Mouse (Mus musculus): Measurements from ENCODE around the gene Pla2g12b.
"Not testable (repeated sequence)": the region's sequence is repeated elsewhere in the genome, so short reads cannot be mapped to it uniquely, and the experiment has no call there.

The Pla2g12b gene

DNA sequence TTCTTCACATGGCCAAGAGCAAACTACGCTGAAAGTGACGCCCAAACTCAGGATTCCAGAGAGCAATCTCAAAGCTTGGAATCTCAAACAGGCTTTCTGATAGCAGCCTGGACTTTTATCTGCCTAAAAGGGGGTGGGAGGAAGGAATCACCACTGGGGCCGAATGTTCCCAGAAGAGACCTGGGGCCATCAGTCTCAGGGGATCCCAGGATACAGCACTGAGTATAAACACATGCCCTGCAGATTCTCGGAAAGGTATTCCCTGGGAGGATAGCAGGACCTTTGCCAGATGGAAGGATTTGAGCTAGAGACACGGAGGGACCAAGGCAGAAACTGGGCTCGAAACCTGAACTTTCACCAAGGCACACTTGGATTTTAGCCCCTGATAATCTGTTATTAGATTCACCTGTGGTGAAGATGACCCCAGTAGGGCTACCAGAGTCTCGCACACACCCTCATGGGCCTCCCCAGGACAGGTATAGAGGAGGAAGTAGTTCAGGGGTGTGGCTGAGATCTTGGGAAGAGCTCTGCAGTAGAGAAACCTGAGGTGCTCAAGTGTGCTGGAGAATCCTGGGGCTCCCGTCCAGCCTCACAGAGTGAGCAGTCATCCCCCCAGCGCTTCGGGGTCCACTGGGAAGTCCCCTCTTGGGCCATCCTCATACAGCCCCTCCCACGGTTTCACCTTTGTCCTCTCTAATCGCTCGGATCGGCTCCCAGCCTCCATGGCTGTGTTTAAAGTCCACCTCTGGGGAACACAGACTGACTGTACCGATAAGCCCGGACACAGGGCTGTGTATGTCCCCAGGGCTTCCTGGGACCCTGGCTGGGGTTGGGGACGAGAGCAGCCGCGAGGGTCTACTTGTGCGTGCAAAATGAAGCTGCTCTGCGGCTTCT, at the start of gene Pla2g12b:
Gene Pla2g12b (plus strand): TSS at position 762 of the 894 bp plus-strand sequence.
- no peak for DNase-seq

DNA sequence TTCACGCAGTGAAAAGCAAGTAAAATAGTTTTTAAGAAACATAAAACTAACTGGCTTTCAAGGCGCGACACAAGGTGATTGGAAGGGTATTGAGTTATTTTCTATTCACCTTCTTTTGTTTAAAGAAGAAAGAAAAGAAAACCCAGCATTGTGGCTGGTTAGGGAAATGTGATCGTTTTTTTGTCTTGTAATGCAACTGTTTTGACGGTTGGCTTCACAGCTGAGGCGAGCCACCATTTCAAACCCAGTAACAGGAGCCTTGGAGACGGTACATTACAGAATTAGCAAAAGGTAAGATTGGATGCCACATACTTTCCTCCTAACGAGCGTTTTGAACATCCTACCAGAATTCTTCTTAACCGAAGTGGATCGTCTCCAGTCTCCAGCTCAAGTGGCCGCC, 49.3 kb upstream of the Pla2g12b start:
- no peak for DNase-seq

DNA sequence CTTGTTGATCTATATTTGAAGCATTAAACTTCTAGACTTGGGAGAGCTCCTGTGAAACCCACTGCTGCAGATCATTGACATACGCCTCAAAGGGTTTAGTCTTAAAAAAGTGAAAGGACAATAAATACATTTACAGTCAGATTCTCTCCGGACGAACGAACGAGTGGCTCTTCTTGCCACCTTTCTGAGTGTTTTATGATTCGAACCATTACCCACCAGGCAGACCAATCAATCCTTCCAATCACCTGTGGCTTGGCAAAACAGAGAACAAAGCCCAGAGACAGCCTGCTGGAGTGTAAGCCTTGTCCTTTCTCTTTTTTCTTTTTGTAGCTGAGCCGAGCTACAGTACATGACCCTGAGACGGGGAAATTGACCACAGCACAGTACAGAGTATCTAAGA, 48.4 kb upstream of the Pla2g12b start:
- no peak for DNase-seq

DNA sequence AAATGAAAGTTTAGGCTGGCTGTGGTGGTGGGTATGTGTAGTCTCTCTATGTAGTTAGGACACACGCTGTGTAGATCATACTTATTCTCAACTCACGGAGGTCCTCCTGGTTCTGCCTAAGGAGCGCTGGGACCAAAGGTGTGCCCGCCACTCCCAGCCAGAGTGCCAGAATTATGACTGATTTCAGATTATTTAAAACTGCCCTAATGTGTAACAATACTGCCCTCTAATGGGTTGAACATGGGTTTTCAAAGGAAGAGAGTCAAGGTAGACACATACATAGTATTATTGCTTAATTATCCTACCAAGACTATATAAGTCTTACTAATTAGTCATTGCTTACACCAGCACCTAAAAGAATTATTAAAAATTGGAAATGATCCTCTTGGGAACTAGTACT, 44.7 kb upstream of the Pla2g12b start:
- peak; percentile 27 for DNase-seq

DNA sequence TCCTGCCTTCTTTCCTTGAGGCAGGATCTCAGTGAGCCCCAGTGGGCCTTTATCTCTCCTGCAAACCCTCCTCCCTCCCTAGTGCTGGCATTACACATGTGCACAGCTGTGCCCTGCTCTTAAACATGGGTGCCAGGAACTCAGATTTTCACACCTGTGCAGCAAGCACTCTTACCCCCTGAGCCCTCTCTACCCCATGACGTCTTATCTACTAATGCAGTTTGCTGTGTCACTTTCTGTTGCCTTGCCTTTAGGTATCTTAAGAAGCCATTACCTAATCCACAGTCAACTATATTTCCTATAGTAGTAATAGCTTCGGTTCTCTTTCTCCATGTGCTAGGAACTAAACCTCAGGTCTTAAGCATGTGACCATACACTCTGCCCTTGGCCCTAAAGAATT, 40.3 kb upstream of the Pla2g12b start:
- DNase-seq, result no peak

DNA sequence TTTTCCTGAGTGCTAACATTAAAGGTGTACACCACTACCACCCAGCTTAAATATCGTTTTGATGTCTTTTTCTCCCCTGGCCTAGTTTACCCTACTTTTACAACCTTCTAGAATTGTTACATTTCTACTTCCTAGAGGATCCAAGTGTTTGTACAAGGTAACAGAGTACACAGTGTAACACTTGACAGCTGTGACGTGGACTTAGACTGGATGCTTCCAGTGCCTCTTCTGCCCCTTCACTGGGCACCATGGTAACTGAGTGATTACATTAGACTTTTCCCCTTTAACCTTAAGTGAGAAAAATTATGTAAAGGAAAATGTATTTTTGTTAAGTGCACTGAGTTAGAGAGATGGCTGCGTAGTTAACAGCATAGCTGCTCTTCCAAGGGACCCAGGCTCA, 38.9 kb upstream of the Pla2g12b start:
- DNase-seq, result no peak

DNA sequence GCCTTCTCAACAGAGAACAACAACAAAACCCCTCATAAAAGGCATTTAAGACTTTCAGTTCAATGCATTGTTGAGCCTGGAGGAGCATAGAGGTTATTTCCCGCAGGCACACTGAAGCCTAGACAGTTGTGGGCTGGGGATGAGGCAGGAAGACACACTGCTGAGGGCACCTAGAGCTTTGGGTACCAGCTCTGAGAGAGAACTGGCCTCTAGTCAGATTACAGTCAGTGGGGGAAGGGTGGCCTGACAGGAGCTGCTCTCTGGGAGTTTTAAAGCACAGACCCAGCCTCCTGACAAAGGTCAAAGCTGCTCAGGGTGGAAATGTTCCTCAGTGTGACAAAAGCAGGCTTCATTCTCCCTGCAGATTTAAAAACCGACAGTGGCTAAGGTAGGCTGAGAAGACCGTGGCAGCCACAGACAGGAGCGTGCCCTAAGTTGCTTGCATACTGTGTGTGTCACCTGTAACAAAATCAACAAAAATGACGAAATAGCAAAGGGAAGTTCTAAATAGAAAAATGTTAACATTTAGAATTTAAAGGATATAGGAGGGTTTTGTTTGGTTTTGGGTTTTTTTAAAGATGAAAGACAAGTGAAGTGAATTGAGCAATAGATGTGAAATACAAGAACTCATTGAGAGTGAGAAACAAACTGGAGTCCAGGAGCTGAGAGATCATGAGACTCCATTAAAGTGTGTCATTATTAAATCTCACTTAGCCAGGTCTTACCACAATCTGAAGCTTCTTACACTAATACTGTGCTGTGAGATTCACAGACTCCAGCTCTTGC, 37.5 kb upstream of the Pla2g12b start:
- no peak for DNase-seq

DNA sequence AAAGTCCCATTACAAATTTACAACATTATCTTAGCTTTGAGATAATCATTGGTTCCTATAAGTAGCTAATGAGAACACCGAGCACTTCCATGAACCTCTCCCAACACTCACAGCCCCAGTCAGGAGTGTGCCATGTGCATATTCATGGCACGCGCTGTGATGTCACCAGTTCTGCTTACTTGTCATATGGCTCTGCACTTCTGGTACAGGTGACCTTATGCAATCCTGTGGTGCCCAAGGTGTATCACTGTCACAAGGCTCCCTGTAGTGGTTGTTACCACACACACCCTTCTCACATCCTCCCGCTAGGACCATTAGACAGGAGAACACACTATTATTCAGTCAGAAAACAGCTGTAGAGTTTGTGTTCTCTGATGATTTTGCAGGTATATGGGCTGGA, 36.7 kb upstream of the Pla2g12b start:
- DNase-seq, result no peak

DNA sequence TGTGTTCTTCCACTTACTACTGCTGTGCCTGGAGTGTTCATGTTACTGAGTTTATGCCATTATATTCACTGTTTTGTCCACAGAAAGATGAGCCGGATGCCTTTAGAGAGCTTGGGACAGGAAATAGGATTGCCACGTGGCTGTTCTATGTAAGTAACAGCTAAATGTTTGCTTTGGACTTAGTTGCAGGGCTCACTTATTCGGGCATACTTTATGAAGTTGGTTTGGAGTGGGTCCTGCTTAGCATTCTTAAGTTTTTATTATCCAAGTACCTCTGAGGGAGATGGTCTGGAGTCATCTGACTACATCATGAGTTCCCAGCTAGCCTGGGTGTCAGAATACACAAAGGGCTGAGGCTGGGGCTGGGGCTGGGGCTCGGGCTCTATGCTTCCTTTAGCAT, 36.3 kb upstream of the Pla2g12b start:
- no peak for DNase-seq

DNA sequence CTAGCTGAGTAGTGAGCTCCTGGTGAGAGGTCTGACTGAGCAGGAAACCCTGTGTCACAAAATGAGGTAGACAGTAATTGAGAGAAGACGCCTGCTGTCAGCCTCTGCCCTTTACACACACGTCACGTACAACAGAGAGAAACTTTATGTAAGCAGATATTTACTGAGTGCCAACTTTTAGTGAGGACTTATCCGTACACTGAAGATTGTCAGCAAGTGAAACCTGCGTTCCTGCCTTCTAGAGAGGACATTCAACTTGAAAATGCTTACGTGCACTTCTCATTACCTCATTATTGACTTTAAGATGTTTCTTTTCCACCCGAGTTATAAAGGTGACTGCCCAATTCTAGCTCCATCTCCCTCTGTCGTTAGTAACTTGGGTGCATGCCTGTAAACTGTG, 34.7 kb upstream of the Pla2g12b start:
- DNase-seq, result no peak

DNA sequence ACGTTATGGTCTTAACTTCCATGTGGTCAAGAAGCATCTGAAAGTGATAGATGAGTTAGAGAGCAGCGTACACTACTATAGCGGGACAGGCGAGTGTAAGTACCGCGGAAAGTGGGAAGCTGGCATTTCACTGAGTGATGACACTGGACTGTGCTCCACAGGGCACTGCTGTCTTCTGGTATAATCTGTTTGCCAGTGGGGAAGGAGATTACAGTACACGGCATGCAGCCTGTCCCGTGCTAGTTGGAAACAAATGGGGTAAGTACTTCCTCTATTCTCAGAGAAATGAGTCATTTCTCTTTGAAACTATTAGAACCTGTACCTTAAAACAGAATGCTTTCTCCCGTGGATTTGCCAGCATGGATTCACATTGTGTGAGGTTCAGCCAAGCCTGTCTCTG, 34.0 kb upstream of the Pla2g12b start:
- no peak for DNase-seq

DNA sequence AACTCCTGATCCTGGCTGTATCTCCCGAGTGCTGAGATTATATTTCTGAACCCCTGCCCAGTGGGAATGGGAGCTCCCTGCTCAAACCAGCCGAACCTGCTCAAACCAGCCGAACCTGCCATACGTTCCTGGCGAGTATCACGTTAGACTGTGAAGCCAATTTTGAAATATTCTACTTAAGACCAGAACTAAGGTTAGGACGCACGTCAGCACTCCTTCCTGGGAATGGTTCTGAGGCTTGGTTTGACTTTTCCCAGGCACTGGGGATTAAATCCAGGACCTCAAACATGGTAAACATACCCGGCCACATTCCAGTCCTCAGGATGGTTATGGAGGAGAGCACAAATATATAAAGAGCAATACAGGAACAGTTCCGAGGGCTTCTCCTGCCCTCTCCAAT, 25.6 kb upstream of the Pla2g12b start:
- no peak for DNase-seq

DNA sequence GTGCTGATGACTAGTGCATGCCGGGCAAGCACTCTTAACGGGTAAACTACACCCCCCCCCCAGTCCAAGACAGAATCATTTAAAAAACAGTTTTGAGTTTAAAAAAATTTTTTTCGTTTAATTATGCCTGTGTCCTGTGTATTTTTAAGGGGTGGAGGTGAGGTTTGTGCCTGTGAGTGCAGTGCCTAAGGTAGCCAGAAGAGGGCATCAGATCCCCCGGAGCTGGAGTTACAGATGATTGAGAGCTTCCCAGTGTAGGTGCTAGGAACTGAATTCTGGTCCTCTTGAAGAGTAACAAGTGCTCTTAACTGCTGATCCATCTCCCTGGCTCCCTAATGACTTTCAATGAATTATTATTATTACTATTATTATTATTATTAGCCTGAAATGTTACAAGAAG, 24.7 kb upstream of the Pla2g12b start:
- DNase-seq, result no peak

DNA sequence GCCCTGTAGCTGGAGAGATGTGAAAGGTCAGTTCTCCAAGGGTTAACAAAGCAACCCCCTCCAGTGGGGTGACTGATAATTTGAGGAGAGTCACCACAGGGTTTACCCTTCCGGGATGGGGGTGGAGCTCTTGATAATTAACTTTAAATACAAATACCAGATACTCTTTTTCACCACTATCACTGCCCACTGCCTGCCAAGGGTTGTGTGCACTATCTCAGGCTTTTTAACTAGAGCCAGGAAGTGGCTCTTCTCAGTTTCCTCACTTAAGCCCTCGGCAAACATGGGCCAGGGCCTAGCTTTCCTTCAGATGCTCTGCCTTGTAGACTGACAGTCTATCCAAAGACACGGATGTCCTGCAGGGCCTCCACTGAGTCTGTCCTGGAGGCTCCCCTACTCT, 23.5 kb upstream of the Pla2g12b start:
- DNase-seq, result no peak

DNA sequence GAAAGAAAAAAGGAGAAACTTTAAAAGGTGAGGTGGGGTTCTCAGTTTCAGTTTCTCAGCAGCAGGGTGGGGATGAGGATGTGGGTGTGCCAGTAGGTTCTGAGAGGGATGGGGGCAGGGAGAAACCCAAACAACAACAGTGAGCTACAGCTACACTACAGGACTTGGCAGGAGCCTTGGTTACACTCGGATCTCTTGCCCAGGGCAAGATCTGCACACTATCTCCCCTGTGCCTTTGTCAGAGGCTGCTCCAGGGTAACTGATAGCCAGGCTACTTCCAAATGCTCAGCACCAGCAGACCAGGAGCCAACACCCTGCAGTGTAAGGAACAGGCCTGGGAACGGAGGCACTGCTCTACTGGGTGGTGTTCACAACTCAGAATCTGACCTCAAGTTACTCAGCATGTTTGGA, 23.0 kb upstream of the Pla2g12b start:
- DNase-seq, result no peak

DNA sequence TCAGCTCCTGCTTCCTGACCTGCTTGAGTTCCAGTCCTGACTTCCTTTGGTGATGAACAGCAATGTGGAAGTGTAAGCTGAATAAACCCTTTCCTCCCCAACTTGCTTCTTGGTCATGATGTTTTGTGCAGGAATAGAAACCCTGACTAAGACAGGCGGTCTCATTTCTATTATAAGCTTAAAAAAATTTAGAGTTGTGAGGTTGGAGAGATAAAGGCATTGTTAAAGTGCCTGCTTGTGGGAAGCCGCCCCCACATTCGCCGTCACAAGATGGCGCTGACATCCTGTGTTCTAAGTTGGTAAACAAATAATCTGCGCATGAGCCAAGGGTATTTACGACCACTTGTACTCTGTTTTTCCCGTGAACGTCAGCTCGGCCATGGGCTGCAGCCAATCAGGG, 21.9 kb upstream of the Pla2g12b start:
- not testable (repeated sequence) for DNase-seq

DNA sequence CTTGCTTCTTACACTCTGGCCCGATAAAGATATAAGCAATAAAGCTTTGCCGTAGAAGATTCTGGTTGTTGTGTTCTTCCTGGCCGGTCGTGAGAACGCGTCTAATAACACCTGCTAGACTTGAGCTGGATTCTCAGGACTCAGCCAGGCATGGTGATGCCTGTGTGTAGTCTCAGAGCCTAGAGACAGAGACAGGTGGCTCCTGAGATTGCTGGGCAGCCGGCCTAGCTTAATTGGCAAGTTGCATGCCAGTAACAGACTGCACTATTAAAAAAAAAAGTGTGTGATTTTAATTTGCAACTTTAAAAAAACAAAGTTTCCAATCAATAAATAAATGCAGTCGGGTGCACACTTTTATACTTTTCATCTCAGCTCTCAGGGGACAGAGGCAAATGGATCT, 16.5 kb upstream of the Pla2g12b start:
- DNase-seq, result no peak

DNA sequence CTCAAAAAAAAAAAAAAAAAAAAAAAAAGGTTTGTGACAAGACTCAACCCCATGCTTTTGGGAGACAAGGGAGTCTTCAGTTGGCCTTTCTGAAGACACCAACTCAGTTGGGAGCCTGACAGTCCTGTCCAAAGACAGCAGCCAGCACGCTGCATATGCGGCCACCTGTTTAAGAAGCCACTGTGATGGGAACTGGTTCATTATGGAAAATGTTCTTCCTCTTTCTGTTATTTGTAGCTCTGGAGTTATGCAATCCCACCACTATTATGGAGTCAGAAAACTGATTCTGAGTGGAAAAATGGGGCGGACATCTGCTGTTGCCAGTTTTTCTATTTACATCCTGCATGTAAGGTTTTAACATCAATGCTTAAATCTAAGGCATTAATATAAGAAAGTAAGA, 13.8 kb upstream of the Pla2g12b start:
- DNase-seq, result no peak

DNA sequence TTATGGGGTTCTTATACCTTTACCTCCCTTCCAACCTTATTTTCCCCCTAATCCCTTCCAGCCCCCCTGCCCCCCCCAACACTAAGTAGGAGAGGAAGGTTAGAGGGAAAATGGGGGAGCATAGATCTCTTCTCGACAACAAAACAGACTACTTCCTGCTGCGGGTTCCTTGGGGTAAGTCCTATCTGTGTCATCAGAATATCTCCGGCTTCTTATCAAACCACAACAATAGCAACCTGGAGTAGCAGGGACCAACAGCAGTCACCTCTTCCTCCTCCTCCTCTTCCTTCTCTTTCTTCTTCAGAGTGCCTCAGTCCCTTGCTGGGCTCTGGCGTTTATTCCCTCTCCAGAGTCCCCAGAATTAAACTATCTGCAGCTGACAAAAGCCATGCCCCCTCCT, 11.6 kb upstream of the Pla2g12b start:
- no peak for DNase-seq

DNA sequence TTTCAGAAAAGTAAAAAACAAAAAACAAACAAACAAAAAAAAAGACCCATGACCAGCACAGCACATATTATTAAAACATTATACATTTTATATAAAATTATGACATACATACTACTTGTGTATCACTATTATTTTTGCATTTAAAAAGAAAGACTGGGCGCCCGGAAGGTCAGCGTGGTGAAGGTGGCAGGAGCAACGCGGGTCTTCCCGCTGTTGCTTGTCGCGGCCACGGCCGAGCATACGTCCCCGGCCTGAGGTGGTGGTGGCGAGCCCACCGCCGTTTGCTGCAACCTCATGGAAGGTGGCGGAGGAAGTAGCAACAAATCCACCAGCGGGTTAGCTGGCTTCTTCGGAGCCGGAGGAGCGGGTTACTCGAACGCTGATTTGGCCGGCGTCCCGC, 8.0 kb upstream of the Pla2g12b start, which contains the start of gene Gm10273:
Gene Gm10273 (plus strand): TSS at position 172 of the 400 bp plus-strand sequence.
- DNase-seq, result not testable (repeated sequence)

DNA sequence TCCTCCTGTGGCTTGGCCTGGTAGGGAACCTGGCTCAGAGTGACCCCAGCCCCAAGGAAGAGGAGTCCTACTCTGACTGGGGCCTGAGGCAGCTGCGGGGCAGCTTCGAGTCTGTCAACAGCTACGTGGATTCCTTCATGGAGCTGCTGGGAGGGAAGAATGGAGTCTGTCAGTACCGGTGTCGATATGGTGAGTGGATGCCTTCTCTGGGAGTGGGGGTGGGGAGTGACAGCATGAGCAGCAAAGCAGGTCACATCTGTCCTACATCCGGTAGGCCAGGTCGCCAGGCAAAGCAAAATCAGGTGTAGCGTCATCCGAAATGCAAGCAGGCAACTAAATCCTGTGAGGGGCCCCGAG, 311 bp downstream of the Pla2g12b start:
- DNase-seq, result no peak

DNA sequence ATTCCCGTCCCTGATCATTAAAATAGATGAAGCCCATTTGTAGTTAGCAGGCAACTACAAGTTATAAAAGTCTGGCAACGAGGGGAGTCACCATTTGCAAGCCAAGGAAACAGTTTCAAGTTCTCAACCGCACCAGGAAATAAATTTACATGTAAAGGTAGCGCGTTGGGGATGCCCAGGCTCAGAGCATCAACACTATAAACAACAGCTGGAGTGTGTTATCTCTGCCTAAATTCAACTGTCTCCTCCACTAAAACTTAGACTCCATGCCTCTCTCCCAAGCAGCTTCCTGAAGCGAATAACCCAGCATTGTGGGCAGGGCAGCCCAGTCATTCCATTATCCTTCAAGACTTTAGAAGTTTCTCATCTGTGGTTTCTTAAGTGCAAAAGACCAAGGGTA, 5.0 kb downstream of the Pla2g12b start:
- no peak for DNase-seq

DNA sequence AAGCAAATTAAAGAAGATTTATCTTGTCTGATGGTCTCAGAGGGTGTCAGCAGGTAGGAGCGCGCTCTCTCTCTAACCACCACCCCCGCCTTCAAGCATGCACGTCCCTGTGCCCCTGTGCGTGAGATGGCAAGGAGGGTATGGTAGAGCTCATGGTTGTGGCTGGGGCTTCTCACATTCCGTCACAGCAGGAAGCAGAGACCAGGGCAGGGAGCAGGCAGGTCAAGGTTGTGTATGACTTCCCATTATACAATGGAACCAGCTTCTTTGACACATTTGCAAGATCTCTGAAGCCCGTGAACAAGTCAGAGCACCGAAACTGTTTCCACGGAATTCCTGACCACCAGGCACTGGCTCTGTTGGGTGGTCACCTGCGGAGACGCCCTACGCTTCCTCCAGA, 6.8 kb downstream of the Pla2g12b start:
- no peak for DNase-seq

DNA sequence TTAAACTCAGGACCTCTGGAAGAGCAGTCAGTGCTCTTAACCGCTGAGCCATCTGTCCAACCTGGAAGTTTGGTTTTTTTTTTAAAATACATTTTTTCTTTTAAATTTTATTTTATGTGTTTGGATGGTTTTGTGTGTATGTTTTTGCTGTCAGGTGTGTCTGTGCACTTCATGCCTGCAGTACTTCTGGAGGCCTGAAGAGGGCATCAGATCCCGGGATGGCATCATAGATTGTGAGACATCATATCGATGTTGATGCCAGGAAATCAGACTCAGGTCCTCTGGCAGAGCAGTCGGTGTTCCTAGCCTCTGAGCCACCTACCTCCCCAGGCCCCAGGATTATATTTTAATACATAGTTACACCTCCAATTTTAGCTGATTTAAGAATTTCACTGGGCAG, 10.3 kb downstream of the Pla2g12b start:
- no peak for DNase-seq
